Mouse (Mus musculus) macrophage (primary cell): ENCODE results near the gene Tmem135. TPM values are rescaled to one million over a fixed set of nuclear protein-coding genes. Genes with fewer than 3 reads are reported as not detected.
A peak's percentile ranks its signal among the peaks of the same experiment; 100 is the strongest.

Source experiments
- H3K27ac ChIP-seq: fragments of 350-480 bp; formaldehyde crosslinking; 2 replicates; pipeline ENCODE4 v1.9.0; 2021
- H3K36me3 ChIP-seq: fragments of 350-480 bp; formaldehyde crosslinking; 2 replicates; pipeline ENCODE4 v1.9.0; 2021; ENCODE audit errors: inconsistent target
- H3K4me3 ChIP-seq: fragments of 350-480 bp; formaldehyde crosslinking; 2 replicates; pipeline ENCODE4 v1.9.0; 2021; ENCODE audit errors: inconsistent target
- H3K79me2 ChIP-seq: fragments of 350-480 bp; formaldehyde crosslinking; 2 replicates; pipeline ENCODE4 v1.9.0; 2021; ENCODE audit errors: inconsistent target
- WGBS: methylation state at CpG from one replicate; pipeline ENCODE4 v1.1.7; 2026; ENCODE audit warnings: inconsistent platforms; ENCODE audit not compliant: missing documents; 5-methylcytosine and 5-hydroxymethylcytosine counted together
- polyA plus RNA-seq: library from polyadenylated mRNA; stranded (reverse); fragments of 250-400 nt; gene quantifications from 3 replicates; pipeline ENCODE4 v1.2.4, GENCODE M21; 2018; ENCODE audit warnings: inconsistent platforms

Tmem135 gene
- polyA plus RNA-seq, 1 experiment from 2014 or later = 30.4 TPM

- Histone ChIP-seq H3K79me2 (no peaks in the 10 kb centered on the region), H3K4me3 (no peak overlapping the region), H3K36me3 (no peaks in the 10 kb centered on the region), H3K27ac (no peak overlapping the region)
- WGBS = 75% methylated on average over 3 of the region's 3 CpGs
Measured at GRCm38 (mm10) chr7:89382892-89383291, 21.1 kb downstream of the Tmem135 start.

GRCm38 (mm10) chr7:89380935-89381705 is 22.9 kb downstream of the Tmem135 start:
- no peak overlapping the region for H3K4me3 ChIP-seq
- no peak overlapping the region for H3K27ac ChIP-seq
- H3K36me3 ChIP-seq = no peaks in the 10 kb centered on the region
- no peaks in the 10 kb centered on the region for H3K79me2 ChIP-seq
- WGBS = 80% methylated on average over 7 of the region's 7 CpGs

- H3K36me3 ChIP-seq = no peaks in the 10 kb centered on the region
- no peak overlapping the region for H3K4me3 ChIP-seq
- WGBS = 60% methylated on average over 6 of the region's 6 CpGs
- no peak overlapping the region for H3K27ac ChIP-seq
- no peaks in the 10 kb centered on the region for H3K79me2 ChIP-seq
Measured at GRCm38 (mm10) chr7:89371623-89372295, 32.3 kb downstream of the Tmem135 start.

GRCm38 (mm10) chr7:89370917-89371316 is 33.1 kb downstream of the Tmem135 start:
- Histone ChIP-seq H3K27ac (no peak overlapping the region), H3K36me3 (no peaks in the 10 kb centered on the region), H3K4me3 (no peak overlapping the region), H3K79me2 (no peaks in the 10 kb centered on the region)
- WGBS = 0% methylated on average over 1 of the region's 1 CpGs

- no peaks in the 10 kb centered on the region for H3K36me3 ChIP-seq
- no peak overlapping the region for H3K4me3 ChIP-seq
- H3K79me2 ChIP-seq = no peaks in the 10 kb centered on the region
- H3K27ac ChIP-seq = no peak overlapping the region
- WGBS = 100% methylated on average over 1 of the region's 1 CpGs
Measured at GRCm38 (mm10) chr7:89370086-89370485, 33.9 kb downstream of the Tmem135 start.

GRCm38 (mm10) chr7:89367643-89368042 is 36.4 kb downstream of the Tmem135 start:
- 81% methylated on average over 2 of the region's 3 CpGs for WGBS
- H3K4me3 ChIP-seq = no peak overlapping the region
- no peaks in the 10 kb centered on the region for H3K79me2 ChIP-seq
- H3K27ac ChIP-seq = no peak overlapping the region
- H3K36me3 ChIP-seq = no peaks in the 10 kb centered on the region

GRCm38 (mm10) chr7:89365135-89365880 is 38.7 kb downstream of the Tmem135 start:
- no peaks in the 10 kb centered on the region for H3K36me3 ChIP-seq
- 94% methylated on average over 10 of the region's 10 CpGs for WGBS

GRCm38 (mm10) chr7:89363975-89364374 is 40.0 kb downstream of the Tmem135 start:
- Histone ChIP-seq H3K4me3 (no peak overlapping the region), H3K36me3 (no peaks in the 10 kb centered on the region), H3K79me2 (no peaks in the 10 kb centered on the region), H3K27ac (no peak overlapping the region)
- 87% methylated on average over 5 of the region's 5 CpGs for WGBS

More at GRCm38 (mm10) chr7:89365135-89365880, 38.7 kb downstream of the Tmem135 start:
- Histone ChIP-seq H3K4me3 (no peak overlapping the region), H3K79me2 (no peaks in the 10 kb centered on the region), H3K27ac (no peak overlapping the region)

- 87% methylated on average over 4 of the region's 4 CpGs for WGBS
- Histone ChIP-seq H3K79me2 (no peaks in the 10 kb centered on the region), H3K27ac (no peak overlapping the region), H3K4me3 (no peak overlapping the region), H3K36me3 (no peaks in the 10 kb centered on the region)
Measured at GRCm38 (mm10) chr7:89356307-89356706, 47.7 kb downstream of the Tmem135 start.

- Histone ChIP-seq H3K36me3 (no peaks in the 10 kb centered on the region), H3K4me3 (no peak overlapping the region), H3K79me2 (no peaks in the 10 kb centered on the region), H3K27ac (no peak overlapping the region)
- WGBS = 88% methylated on average over 7 of the region's 8 CpGs
Measured at GRCm38 (mm10) chr7:89355519-89356255, 48.3 kb downstream of the Tmem135 start.

- Histone ChIP-seq H3K36me3 (no peaks in the 10 kb centered on the region), H3K27ac (no peak overlapping the region), H3K4me3 (no peak overlapping the region), H3K79me2 (peaks cover 14% of the 10 kb centered on the region)
Measured at GRCm38 (mm10) chr7:89342021-89342420, 62.0 kb downstream of the Tmem135 start.

- 100% methylated on average over 1 of the region's 1 CpGs for WGBS
- Histone ChIP-seq H3K36me3 (no peaks in the 10 kb centered on the region), H3K79me2 (peaks cover 36% of the 10 kb centered on the region), H3K4me3 (no peak overlapping the region), H3K27ac (no peak overlapping the region)
Measured at GRCm38 (mm10) chr7:89339808-89340207, 64.2 kb downstream of the Tmem135 start.

GRCm38 (mm10) chr7:89339142-89339435 is 64.9 kb downstream of the Tmem135 start:
- peak overlapping the region; percentile 22; the same call in 1 of the 2 replicates for H3K27ac ChIP-seq

GRCm38 (mm10) chr7:89338350-89339141 is 65.5 kb downstream of the Tmem135 start:
- Histone ChIP-seq H3K36me3 (no peaks in the 10 kb centered on the region), H3K27ac (peak overlapping the region; percentile 83), H3K4me3 (peak overlapping the region; percentile 95), H3K79me2 (peaks cover 49% of the 10 kb centered on the region)
- WGBS = under 1% methylated on average over 57 of the region's 57 CpGs

More at GRCm38 (mm10) chr7:89339142-89339435, 64.9 kb downstream of the Tmem135 start:
- Histone ChIP-seq H3K36me3 (no peaks in the 10 kb centered on the region), H3K4me3 (peak overlapping the region; percentile 49), H3K79me2 (peaks cover 44% of the 10 kb centered on the region)
